Mouse (Mus musculus) cortical plate, adult 2 months (tissue): ENCODE data around the gene Lgals3bp. TPM values are rescaled to one million over a fixed set of nuclear protein-coding genes. Genes with fewer than 3 reads are reported as not detected.

Source experiments
- H3K27ac ChIP-seq: fragments of 200-500 bp; 2 replicates; pipeline ENCODE4 v1.5.1; 2012; ENCODE audit warnings: low read length, control low read depth, inconsistent platforms; ENCODE audit not compliant: insufficient read depth
- H3K4me1 ChIP-seq: fragments of 200-500 bp; 2 replicates; pipeline ENCODE4 v1.6.1; 2011; ENCODE audit warnings: low read length; ENCODE audit not compliant: control insufficient read depth, insufficient read depth
- H3K4me3 ChIP-seq: fragments of 200-500 bp; 2 replicates; pipeline ENCODE4 v1.5.1; 2011; ENCODE audit warnings: mild to moderate bottlenecking, low read length, control low read depth; ENCODE audit not compliant: insufficient read depth
- CTCF ChIP-seq: fragments of 200-500 bp; IDR thresholded peaks from 2 replicates; pipeline ENCODE4 v1.5.1; 2011; ENCODE audit warnings: mild to moderate bottlenecking, control low read depth, low read length; ENCODE audit not compliant: insufficient read depth; ENCODE audit errors: extremely low read depth
- POLR2A ChIP-seq: fragments of 200-500 bp; IDR thresholded peaks from 2 replicates; pipeline ENCODE4 v1.6.1; 2011; ENCODE audit warnings: mild to moderate bottlenecking, low read length, control low read depth; ENCODE audit not compliant: insufficient read depth; ENCODE audit errors: extremely low read depth
- polyA plus RNA-seq: library from polyadenylated mRNA; depleted of rRNA; stranded (reverse); fragments of >200 nt; gene quantifications from 2 replicates; pipeline ENCODE4 v1.2.3, GENCODE M21; 2012

Gene Lgals3bp
- polyA plus RNA-seq, 1 experiment: 37.5 TPM

DNA sequence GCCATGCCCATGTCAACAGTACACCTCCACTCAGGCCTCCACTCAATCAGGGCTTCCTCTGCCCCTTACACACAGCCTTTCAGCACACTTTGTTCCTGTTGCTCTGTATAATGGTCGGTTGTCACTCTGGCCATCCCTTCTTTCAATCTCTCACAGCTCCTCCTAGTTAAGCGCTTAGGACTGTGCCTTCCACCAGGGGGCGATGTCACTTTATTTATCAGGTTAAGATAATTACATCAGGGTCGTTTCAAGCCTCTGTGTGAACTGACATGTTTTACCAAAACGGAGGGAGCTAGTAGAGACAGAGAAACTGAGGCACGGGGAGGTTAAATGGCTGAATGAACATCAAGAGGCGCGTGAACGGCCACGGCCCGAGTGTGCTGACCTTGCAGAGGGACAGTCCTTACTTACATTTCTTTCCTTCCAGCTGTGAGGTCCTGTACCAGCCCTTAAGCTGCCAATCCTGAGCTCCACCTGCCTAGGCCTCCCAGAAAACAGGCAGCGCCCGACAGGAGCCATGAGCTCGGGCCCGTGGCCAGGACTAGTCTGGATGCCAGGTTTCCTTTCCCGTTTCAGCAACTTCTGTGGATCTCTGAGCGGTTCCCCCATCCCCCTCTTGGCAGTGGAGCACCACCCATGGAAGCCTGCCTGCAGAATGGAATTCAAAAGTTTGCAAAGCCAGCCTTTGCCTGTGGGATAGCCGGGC lies 21.5 kb upstream of the Lgals3bp start:
- TF ChIP-seq POLR2A: no peak
- peak; percentile 72 for TF ChIP-seq CTCF
- Histone ChIP-seq H3K27ac (no peak overlapping the region), H3K4me3 (no peak overlapping the region), H3K4me1 (no peaks in the 10 kb centered on the region; the same call in 1 of the 2 replicates)

DNA sequence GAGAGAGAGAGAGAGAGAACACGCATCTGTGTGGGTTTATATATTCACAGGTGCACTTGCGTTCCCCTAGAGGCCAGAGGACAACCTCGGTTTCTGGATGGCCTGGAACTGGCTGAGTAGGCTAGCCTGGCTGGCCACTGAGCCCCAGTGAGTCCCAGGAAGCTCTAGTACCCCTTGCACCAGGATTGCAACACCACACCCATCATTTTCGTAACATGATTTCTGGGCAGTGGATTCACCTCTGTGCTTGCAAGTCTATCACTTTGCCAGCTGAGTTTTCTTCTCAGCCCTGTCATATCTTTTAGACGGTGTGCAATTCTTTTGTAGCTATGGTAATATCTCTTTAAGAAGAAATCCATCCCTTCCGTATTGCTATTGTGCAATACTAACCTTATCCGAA lies 18.4 kb upstream of the Lgals3bp start:
- no peak overlapping the region for H3K27ac ChIP-seq
- no peak overlapping the region for H3K4me3 ChIP-seq
- peaks cover 2% of the 10 kb centered on the region; the same call in 1 of the 2 replicates for H3K4me1 ChIP-seq
- TF ChIP-seq CTCF (no peak), POLR2A (no peak)

DNA sequence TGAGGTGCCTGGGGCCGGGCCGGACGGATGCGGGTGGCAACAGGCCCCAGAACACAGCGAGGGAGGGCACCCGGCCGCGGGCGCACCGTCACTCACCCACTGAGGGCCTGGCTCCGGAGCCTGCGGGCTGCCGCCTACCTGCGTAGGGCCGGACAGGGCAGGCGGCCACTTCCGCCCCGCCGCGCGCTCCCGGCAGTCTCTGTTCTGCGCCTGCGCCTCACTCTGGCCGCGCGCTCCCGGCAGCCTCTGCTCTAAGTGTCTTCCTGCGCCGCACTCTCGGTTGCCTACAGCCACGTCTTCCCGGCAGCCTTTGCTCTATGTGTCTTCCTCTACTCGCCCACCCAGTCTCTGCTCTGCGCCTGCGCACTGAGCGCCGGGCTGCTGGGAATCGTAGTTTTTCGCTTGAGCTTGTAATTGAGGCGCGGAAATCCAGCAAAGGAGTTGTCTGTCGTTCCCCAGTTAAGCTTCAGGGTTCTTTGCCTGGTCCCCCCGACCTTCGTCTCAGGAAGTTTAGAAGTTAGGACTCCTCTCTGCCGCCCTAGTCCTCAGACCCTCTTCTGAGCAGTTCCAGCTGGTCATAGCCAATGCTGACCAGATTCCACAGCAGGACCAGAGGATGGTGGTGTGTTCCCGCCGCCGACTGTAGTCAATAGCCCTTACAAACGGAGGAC lies 17.1 kb upstream of the Lgals3bp start, which contains the start of gene Cant1:
TSS of gene Cant1 (minus strand) at position 253 of the 671 bp plus-strand sequence.
- TF ChIP-seq POLR2A: peak; percentile 64; the same call in 1 of the 2 replicates
- TF ChIP-seq CTCF: no peak
- H3K4me3 ChIP-seq: peak within 1 kb of the TSS; percentile 93
- peak within 1 kb of the TSS; percentile 79 for H3K27ac ChIP-seq
- peaks cover 2% of the 10 kb centered on the region; the same call in 1 of the 2 replicates for H3K4me1 ChIP-seq

DNA sequence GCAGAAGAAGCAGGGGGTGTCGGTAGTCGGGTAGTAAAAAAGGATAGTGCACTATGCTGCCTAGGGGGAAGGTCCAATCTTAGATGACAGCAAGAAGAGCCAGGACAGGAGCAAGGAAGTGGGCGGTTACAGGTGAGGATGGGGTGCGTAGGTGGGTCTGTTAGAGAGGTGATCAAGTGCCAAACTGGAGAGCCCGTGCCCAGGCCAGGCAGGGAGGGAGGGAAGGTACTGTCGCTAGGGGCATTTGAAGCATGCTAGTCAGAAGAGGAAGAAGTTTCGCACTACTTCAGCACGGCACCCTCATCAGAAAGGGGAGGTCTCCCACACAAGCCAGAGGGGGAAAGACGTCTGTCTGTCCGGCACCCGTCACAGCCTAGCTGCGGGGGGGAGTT lies 16.5 kb upstream of the Lgals3bp start:
- Histone ChIP-seq H3K27ac (peak overlapping the region; percentile 79), H3K4me1 (peaks cover 2% of the 10 kb centered on the region; the same call in 1 of the 2 replicates), H3K4me3 (peak overlapping the region; percentile 93)
- TF ChIP-seq POLR2A (no peak), CTCF (no peak)

DNA sequence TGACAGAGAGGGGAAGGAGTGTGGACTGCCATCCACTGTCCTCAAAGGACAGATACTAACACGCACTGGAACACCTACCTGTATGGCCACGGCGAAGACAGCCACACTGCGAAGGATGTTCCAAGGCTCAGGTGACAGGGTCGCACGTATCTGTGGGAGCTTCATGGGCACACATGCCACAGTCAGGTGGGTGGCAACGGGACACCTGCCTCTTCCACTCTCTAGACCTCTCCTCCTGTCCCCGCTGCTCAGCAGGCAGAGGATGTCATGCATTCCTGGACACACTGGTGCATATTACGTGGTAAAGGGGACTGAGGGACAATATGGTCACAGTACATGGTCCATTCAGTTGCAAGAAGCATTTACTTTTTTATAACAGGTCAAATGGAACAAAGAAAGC lies 15.6 kb upstream of the Lgals3bp start:
- Histone ChIP-seq H3K4me1 (peaks cover 2% of the 10 kb centered on the region; the same call in 1 of the 2 replicates), H3K27ac (no peak overlapping the region), H3K4me3 (peak overlapping the region; percentile 93; the same call in 1 of the 2 replicates)
- TF ChIP-seq POLR2A: no peak
- no peak for TF ChIP-seq CTCF

DNA sequence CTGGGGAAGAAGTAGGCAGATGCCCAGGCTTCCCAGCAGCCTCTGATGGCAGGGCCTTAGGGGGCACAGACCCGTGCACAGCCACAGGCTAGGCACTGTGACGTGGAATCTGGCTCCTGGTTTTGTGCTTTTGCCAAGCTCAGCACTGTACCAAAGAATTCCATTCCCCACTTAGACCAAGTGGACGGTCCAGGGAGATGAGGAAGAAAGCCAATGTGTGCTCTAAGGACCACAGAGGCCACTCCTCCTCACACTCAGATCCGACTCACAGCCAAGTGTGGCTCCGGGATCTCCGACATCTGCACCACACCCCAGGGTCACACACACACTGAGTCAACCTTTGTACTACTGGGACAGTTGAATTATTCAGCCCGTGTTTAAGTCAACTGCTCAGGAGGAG lies 14.2 kb upstream of the Lgals3bp start:
- no peak overlapping the region for H3K27ac ChIP-seq
- TF ChIP-seq CTCF: no peak
- TF ChIP-seq POLR2A: no peak
- H3K4me3 ChIP-seq: no peak overlapping the region
- H3K4me1 ChIP-seq: peaks cover 2% of the 10 kb centered on the region; the same call in 1 of the 2 replicates

DNA sequence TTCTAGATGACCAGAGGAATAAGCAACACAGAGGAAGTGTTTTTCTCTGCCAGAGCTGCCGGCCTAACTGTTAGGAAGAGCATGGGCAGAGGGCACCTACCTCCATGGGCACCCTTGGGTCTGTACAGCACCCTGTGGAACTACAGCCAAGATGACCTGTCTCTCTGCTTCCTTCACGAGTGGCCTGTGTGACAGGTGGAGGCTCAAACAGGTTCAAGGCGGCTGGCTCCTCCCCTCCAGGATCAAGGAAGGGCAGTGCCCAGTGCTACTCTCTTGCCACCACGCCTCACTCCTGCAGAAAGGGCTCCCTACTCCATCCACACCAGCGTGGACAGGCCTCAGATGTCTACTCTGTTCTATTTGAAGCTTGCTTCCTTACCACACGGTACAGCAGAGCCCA lies 13.7 kb upstream of the Lgals3bp start:
- peaks cover 2% of the 10 kb centered on the region; the same call in 1 of the 2 replicates for H3K4me1 ChIP-seq
- no peak overlapping the region for H3K4me3 ChIP-seq
- no peak for TF ChIP-seq CTCF
- no peak for TF ChIP-seq POLR2A
- H3K27ac ChIP-seq: no peak overlapping the region

DNA sequence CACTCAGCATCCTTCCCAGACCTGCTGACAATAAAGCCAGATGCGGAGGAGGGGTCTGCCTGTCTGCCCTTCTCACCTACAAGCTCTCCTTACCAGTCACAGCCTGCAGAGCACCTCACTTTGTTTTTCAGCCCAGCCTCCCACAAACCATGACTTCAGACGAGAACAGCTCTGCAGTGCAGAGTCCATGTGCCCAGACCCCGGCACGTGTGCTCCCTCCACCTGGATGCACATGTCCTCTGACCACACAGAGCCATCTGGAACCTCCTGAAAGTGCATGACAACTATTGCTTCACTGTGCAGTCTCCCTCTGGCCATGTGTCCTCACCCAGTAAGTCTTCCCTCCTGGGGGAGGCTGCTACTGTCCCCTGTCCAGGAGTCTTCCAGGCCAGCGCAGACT lies 12.4 kb upstream of the Lgals3bp start:
- TF ChIP-seq CTCF (no peak), POLR2A (no peak)
- Histone ChIP-seq H3K4me3 (no peak overlapping the region), H3K4me1 (peaks cover 2% of the 10 kb centered on the region; the same call in 1 of the 2 replicates), H3K27ac (no peak overlapping the region)

DNA sequence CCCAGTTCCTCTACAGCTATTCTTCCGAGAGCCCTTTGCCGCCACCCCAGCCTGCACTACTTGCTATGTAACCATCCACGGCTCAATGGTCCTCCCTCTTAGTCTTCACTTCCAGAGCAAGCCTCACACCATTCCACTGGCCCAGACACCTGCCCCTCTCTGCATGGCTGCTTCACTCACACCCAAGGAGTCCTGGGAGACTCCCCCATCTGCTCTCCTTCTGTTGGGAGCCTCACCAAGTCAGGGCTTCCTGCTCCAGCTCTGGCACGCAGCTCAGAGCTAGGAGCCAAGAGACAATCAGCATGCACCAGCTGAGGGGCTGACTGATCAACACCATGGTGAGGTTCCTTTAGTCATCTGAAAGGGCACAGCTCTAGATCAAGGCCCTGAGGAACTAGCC lies 11.2 kb upstream of the Lgals3bp start:
- no peak for TF ChIP-seq POLR2A
- no peak for TF ChIP-seq CTCF
- Histone ChIP-seq H3K4me1 (peaks cover 2% of the 10 kb centered on the region; the same call in 1 of the 2 replicates), H3K27ac (no peak overlapping the region), H3K4me3 (no peak overlapping the region)
